ENCODE assay signal across 9 mouse cellular contexts in the genomic region with DNA sequence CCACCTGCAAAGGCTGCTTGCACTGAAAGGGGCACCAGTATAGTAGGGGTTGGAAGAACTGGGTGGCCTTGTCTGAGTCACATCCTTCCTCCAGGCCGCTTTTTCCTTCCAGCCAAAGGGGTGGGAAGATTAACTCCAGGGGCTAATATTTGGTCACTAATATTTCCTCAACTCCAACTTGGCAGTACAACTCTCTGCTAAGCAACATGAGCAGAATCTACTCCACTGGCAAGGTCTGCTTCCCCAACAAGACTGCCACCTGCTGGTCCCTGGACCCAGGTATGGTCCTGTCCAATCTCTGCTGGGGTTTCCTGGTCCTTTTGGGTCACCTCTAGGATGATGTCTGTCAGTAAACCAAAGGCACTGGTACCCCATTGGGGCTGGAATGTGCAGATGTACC. TPM values are rescaled to one million over a fixed set of nuclear protein-coding genes. Genes with fewer than 3 reads are reported as not detected.
DNase-seq lines count a peak whose midpoint lies in the region; TF ChIP-seq lines count a peak whose summit lies in the region.
"Had no signal": no experiment of that assay in that cellular context is flagged by ENCODE, and none has a peak within 500 bp of the region (broad histone marks: within the 10 kb centered on the region; RNA-seq: fewer than 3 reads in every experiment).

No protein-coding gene starts in this region.

- 13% methylated on average over 1 of the region's 1 CpGs for WGBS in heart, adult 2 months
- WGBS in heart, embryonic 10.5 days = 48% methylated on average over 1 of the region's 1 CpGs
- WGBS in small intestine, adult 2 months = 33% methylated on average over 1 of the region's 1 CpGs

- no peak for TF ChIP-seq POLR2A in heart, adult 2 months (IDR thresholded peaks at IDR 0.05; ENCODE audit: insufficient read depth, low read depth, low read length)
- no peak for TF ChIP-seq POLR2A in small intestine, adult 2 months (IDR thresholded peaks at IDR 0.05; ENCODE audit: low read depth, low read length)

- no peak overlapping the region for H3K4me3 ChIP-seq in heart, adult 2 months
- no peak overlapping the region for H3K4me3 ChIP-seq in heart, embryonic 10.5 days
- H3K4me3 ChIP-seq in small intestine, adult 2 months (ENCODE audit: low read depth, low read length) = peak overlapping the region; percentile 95
- H3K4me3 ChIP-seq: neural tube, embryonic 12.5 days had no signal

- peak; percentile 86 for TF ChIP-seq CTCF in heart, adult 2 months (IDR thresholded peaks at IDR 0.05)
- peak; percentile 78; the same call in 1 of the 2 replicates for TF ChIP-seq CTCF in small intestine, adult 2 months (IDR thresholded peaks at IDR 0.05; ENCODE audit: extremely low read depth, insufficient read length, insufficient replicate concordance, low read depth, low read length)

- H3K9me3 ChIP-seq in heart, embryonic 10.5 days = no peaks in the 10 kb centered on the region
- H3K9me3 ChIP-seq: neural tube, embryonic 12.5 days had no signal

- H3K27me3 ChIP-seq in heart, adult 2 months (ENCODE audit: control insufficient read depth, insufficient read depth, low read length) = no peaks in the 10 kb centered on the region
- peaks cover 91% of the 10 kb centered on the region for H3K27me3 ChIP-seq in heart, embryonic 10.5 days (ENCODE audit: insufficient read depth, poor library complexity, severe bottlenecking)
- no peaks in the 10 kb centered on the region for H3K27me3 ChIP-seq in small intestine, adult 2 months (ENCODE audit: control insufficient read depth, insufficient read depth, low read length)

- H3K27ac ChIP-seq in heart, adult 2 months = no peak overlapping the region
- H3K27ac ChIP-seq in heart, embryonic 10.5 days = no peak overlapping the region
- peak overlapping the region; percentile 36 for H3K27ac ChIP-seq in small intestine, adult 2 months (ENCODE audit: insufficient read depth, low read depth, low read length)
- H3K27ac ChIP-seq: neural tube, embryonic 12.5 days had no signal

- no peaks in the 10 kb centered on the region for H3K36me3 ChIP-seq in heart, adult 2 months (ENCODE audit: control insufficient read depth, insufficient read depth, low read length)
- no peaks in the 10 kb centered on the region for H3K36me3 ChIP-seq in heart, embryonic 10.5 days
- peaks cover 25% of the 10 kb centered on the region for H3K36me3 ChIP-seq in small intestine, adult 2 months (ENCODE audit: control insufficient read depth, insufficient read depth, low read length)
- H3K36me3 ChIP-seq: neural tube, embryonic 12.5 days had no signal

- peak; percentile 69 to 76 for DNase-seq in heart, adult 2 months
- DNase-seq in heart, embryonic 10.5 days (ENCODE audit: low spot score) = no peak
- peak; percentile 75 for DNase-seq in 3T3-L1 (ENCODE audit: low read depth, low spot score)
- peak; percentile 34 for DNase-seq in adrenal gland, adult 8-10 months
- DNase-seq in heart, postnatal 4 days = peak; percentile 74
- no peak for DNase-seq in cerebellum, postnatal 36 days
- DNase-seq in yolk sac, embryonic 10.5 days (ENCODE audit: low spot score) = no peak

- H3K9ac ChIP-seq in heart, adult 2 months (ENCODE audit: low read depth, low read length) = peak overlapping the region; percentile 15; the same call in 1 of the 2 replicates
- H3K9ac ChIP-seq: neural tube, embryonic 12.5 days had no signal

- H3K79me2 ChIP-seq in heart, adult 2 months (replicated peaks; ENCODE audit: control insufficient read depth, insufficient read depth, low read length) = no peaks in the 10 kb centered on the region

- intact Hi-C loops in heart, adult 2 months (cut with DNase I) = loop anchor here (1.0 kb wide), 2 partner anchors 25 to 42 kb away; no protein-coding TSS in a partner anchor

- TF ChIP-seq EP300 in heart, adult 2 months (IDR thresholded peaks at IDR 0.05; ENCODE audit: insufficient read depth, low read depth, low read length) = 0 out of 2 replicates have a peak, but pooled peaks have one; percentile 61

- H3K4me1 ChIP-seq in heart, adult 2 months (ENCODE audit: control insufficient read depth, insufficient read depth, low read length) = peaks cover 3% of the 10 kb centered on the region
- peaks cover 21% of the 10 kb centered on the region for H3K4me1 ChIP-seq in heart, embryonic 10.5 days
- H3K4me1 ChIP-seq in small intestine, adult 2 months (ENCODE audit: control insufficient read depth, insufficient read depth, insufficient read length, low read length) = peaks cover 15% of the 10 kb centered on the region

RNA-seq across cellular contexts. Expression of a gene that starts 1.8 kb away (rescaled TPM):
- total RNA-seq in heart, adult 2 months (2021) = 10 to 100 TPM; 18.8 to 23.7 TPM
- polyA plus RNA-seq in heart, adult 2 months (2012; rRNA removed) = 34.4 and 42.1 TPM in 2 replicates
- polyA plus RNA-seq in heart, embryonic 10.5 days (2016; fragmentation: Nextera tagmentation; extraction: Ambion mirVana) = 0.43 and 0.65 TPM in 2 replicates
- 10 to 100 TPM in 3 of 4 experiments, 1 to 10 TPM in 1; 9.4 to 22.2 (median 12.1) TPM for total RNA-seq in adrenal gland, adult 8-10 months (2022)
- 10 to 100 TPM; 15.5 to 17.7 TPM for total RNA-seq in heart, postnatal 4 days (2021)
- 176 and 892 TPM in 2 replicates for polyA plus RNA-seq in small intestine, adult 2 months (2012; rRNA removed)

RNA-seq across cellular contexts. Expression of a gene that starts 16.4 kb away (rescaled TPM):
- total RNA-seq in heart, adult 2 months (2021) = 1 to 10 TPM; 8.2 to 8.5 TPM
- 17.0 and 17.6 TPM in 2 replicates for polyA plus RNA-seq in heart, adult 2 months (2012; rRNA removed)
- 4.1 and 4.6 TPM in 2 replicates for polyA plus RNA-seq in heart, embryonic 10.5 days (2016; fragmentation: Nextera tagmentation; extraction: Ambion mirVana)
- total RNA-seq in adrenal gland, adult 8-10 months (2022) = 100 to 1,000 TPM; 214 to 322 (median 255) TPM
- 1 to 10 TPM; 6.0 to 6.4 TPM for total RNA-seq in heart, postnatal 4 days (2021)
- polyA plus RNA-seq in small intestine, adult 2 months (2012; rRNA removed) = 36.2 and 56.3 TPM in 2 replicates

RNA-seq across cellular contexts. Expression of a gene that starts 25.0 kb away (rescaled TPM):
- total RNA-seq in heart, adult 2 months (2021) = not detected
- not detected in 2 replicates for polyA plus RNA-seq in heart, adult 2 months (2012; rRNA removed)
- not detected in 2 replicates for polyA plus RNA-seq in heart, embryonic 10.5 days (2016; fragmentation: Nextera tagmentation; extraction: Ambion mirVana)
- total RNA-seq in adrenal gland, adult 8-10 months (2022) = not detected
- total RNA-seq in heart, postnatal 4 days (2021) = not detected
- not detected in 2 replicates for polyA plus RNA-seq in small intestine, adult 2 months (2012; rRNA removed)
- polyA plus RNA-seq: neural tube, embryonic 12.5 days had no signal

RNA-seq across cellular contexts. Expression of a gene that starts 38.4 kb away (rescaled TPM):
- not detected for total RNA-seq in heart, adult 2 months (2021)
- polyA plus RNA-seq in heart, adult 2 months (2012; rRNA removed) = 0.26 and 0.39 TPM in 2 replicates
- polyA plus RNA-seq in heart, embryonic 10.5 days (2016; fragmentation: Nextera tagmentation; extraction: Ambion mirVana) = 0.43 and 0.72 TPM in 2 replicates
- total RNA-seq in adrenal gland, adult 8-10 months (2022) = under 1 TPM; 0.31 to 0.67 (median 0.40) TPM
- under 1 TPM; 0.19 to 0.45 TPM for total RNA-seq in heart, postnatal 4 days (2021)
- polyA plus RNA-seq in small intestine, adult 2 months (2012; rRNA removed) = 0.88 and 2.6 TPM in 2 replicates

Comparison
In these comparisons a context has a peak if more than half of its experiments do, and no peak if none do; other contexts are left out.
1. DNase-seq: peak in heart, adult 2 months (2 of 2), 3T3-L1 (single experiment), adrenal gland, adult 8-10 months (single experiment) and heart, postnatal 4 days (single experiment); none in heart, embryonic 10.5 days (single experiment), cerebellum, postnatal 36 days (0 of 2) and yolk sac, embryonic 10.5 days (single experiment).
2. RNA of a gene that starts 16.4 kb away (total RNA-seq): 214 to 322 TPM in adrenal gland, adult 8-10 months; 8.2 to 8.5 TPM in heart, adult 2 months and 6.0 to 6.4 TPM in heart, postnatal 4 days; every median in the first group is over 10 times any median in the second.